Mouse (Mus musculus) lung, postnatal 14 days (tissue): ENCODE results near the gene Ebf4.

ENCODE experiments used
- DNase-seq: peaks from one replicate; pipeline ENCODE4 v3.0.0; 2021

The Ebf4 gene

GRCm38 (mm10) chr2:130390993-130391625 lies 96.1 kb downstream of the Ebf4 start:
- no peak for DNase-seq

GRCm38 (mm10) chr2:130392836-130393235 lies 97.9 kb downstream of the Ebf4 start:
- DNase-seq, result no peak

GRCm38 (mm10) chr2:130395696-130396095 lies 100.7 kb downstream of the Ebf4 start:
- DNase-seq, result no peak

- DNase-seq, result no peak
These were observed 102.4 kb downstream of the Ebf4 start, which contains the start of gene Cpxm1 for GRCm38 (mm10) chr2:130397186-130397985. TSS of gene Cpxm1 (minus strand) at chr2:130397574.

GRCm38 (mm10) chr2:130398091-130398490 lies 103.1 kb downstream of the Ebf4 start:
- DNase-seq, result peak; percentile 15

- DNase-seq, result no peak
These were observed 105.1 kb downstream of the Ebf4 start for GRCm38 (mm10) chr2:130400046-130400445.

- no peak for DNase-seq
These were observed 106.9 kb downstream of the Ebf4 start for GRCm38 (mm10) chr2:130401891-130402290.

- no peak for DNase-seq
These were observed 110.0 kb downstream of the Ebf4 start, which contains the start of the genes Gm28372 and 1700020A23Rik for GRCm38 (mm10) chr2:130404939-130405338. TSS of gene Gm28372 (plus strand) at chr2:130405239. TSS of gene 1700020A23Rik (plus strand) at chr2:130405259.

GRCm38 (mm10) chr2:130406178-130406577 lies 111.2 kb downstream of the Ebf4 start, which contains the start of gene Tmem239:
TSS of gene Tmem239 (plus strand) at chr2:130406478.
- no peak for DNase-seq

- DNase-seq, result no peak
These were observed 113.2 kb downstream of the Ebf4 start for GRCm38 (mm10) chr2:130408194-130408593.

GRCm38 (mm10) chr2:130411558-130412495 lies 116.9 kb downstream of the Ebf4 start:
- peak; percentile 90 for DNase-seq

GRCm38 (mm10) chr2:130412775-130413174 lies 117.8 kb downstream of the Ebf4 start:
- no peak for DNase-seq

- no peak for DNase-seq
These were observed 119.3 kb downstream of the Ebf4 start for GRCm38 (mm10) chr2:130414094-130414856.
